Mouse (Mus musculus) cerebellum, adult 2 months (tissue): Measurements from ENCODE around the gene Hus1b. TPM values are rescaled to one million over a fixed set of nuclear protein-coding genes. Genes with fewer than 3 reads are reported as not detected.

Experiments used
- DNase-seq, 2 experiments: peaks; one replicate each; pipeline ENCODE4 v3.0.0; 2021
- H3K27ac ChIP-seq: fragments of 200-500 bp; 2 replicates; pipeline ENCODE4 v1.5.1; 2012; ENCODE audit warnings: low read length, control low read depth, inconsistent platforms; ENCODE audit not compliant: insufficient read depth
- H3K27me3 ChIP-seq: fragments of 200-500 bp; 2 replicates; pipeline ENCODE4 v1.6.1; 2012; ENCODE audit warnings: inconsistent platforms, mild to moderate bottlenecking, low read length, moderate library complexity; ENCODE audit not compliant: control insufficient read depth, insufficient read depth
- H3K4me1 ChIP-seq: fragments of 200-500 bp; 2 replicates; pipeline ENCODE4 v1.6.1; 2011; ENCODE audit warnings: low read length; ENCODE audit not compliant: control insufficient read depth, insufficient read depth
- H3K4me3 ChIP-seq: fragments of 200-500 bp; replicated peaks from 2 replicates; pipeline ENCODE3; 2011; ENCODE audit warnings: mild to moderate bottlenecking, low read depth, low read length, control low read depth; ENCODE audit not compliant: insufficient read depth
- CTCF ChIP-seq: fragments of 200-500 bp; IDR thresholded peaks from 2 replicates; pipeline ENCODE4 v1.5.1; 2011; ENCODE audit warnings: low read depth, mild to moderate bottlenecking, control low read depth, low read length, moderate library complexity, borderline replicate concordance; ENCODE audit not compliant: insufficient read depth
- POLR2A ChIP-seq: fragments of 200-500 bp; IDR thresholded peaks from 2 replicates; pipeline ENCODE4 v1.6.1; 2011; ENCODE audit warnings: low read length, control low read depth, borderline replicate concordance; ENCODE audit not compliant: insufficient read depth
- WGBS: fragments of 180-500 bp; shearing (Covaris S2); methylation state at CpG from one replicate; pipeline ENCODE4 v1.1.7; 2018; 5-methylcytosine and 5-hydroxymethylcytosine counted together
- polyA plus RNA-seq: library from polyadenylated mRNA; depleted of rRNA; stranded (reverse); fragments of >200 nt; gene quantifications from 2 replicates; pipeline ENCODE4 v1.2.3, GENCODE M21; 2012; rRNA removed

Hus1b gene
- polyA plus RNA-seq, 1 experiment: 0.26 TPM

GRCm38 (mm10) chr13:30911931-30912625 lies 35.5 kb downstream of the Hus1b start:
- H3K27ac ChIP-seq: no peak overlapping the region
- no peak for TF ChIP-seq POLR2A
- no peak for TF ChIP-seq CTCF
- H3K4me3 ChIP-seq: no peak overlapping the region
- H3K27me3 ChIP-seq: no peaks in the 10 kb centered on the region
- WGBS: 76% methylated on average over 5 of the region's 5 CpGs
- H3K4me1 ChIP-seq: no peaks in the 10 kb centered on the region
- DNase-seq: no peak

- H3K27me3 ChIP-seq: no peaks in the 10 kb centered on the region
- H3K4me1 ChIP-seq: no peaks in the 10 kb centered on the region
- no peak overlapping the region for H3K27ac ChIP-seq
- no peak for DNase-seq
- H3K4me3 ChIP-seq: no peak overlapping the region
- WGBS: 82% methylated on average over 5 of the region's 5 CpGs
- TF ChIP-seq POLR2A: no peak
- no peak for TF ChIP-seq CTCF
Measured at GRCm38 (mm10) chr13:30910889-30911288, 36.7 kb downstream of the Hus1b start.

GRCm38 (mm10) chr13:30902286-30902685 lies 45.3 kb downstream of the Hus1b start:
- no peak overlapping the region for H3K4me3 ChIP-seq
- WGBS: 55% methylated on average over 2 of the region's 2 CpGs
- H3K27me3 ChIP-seq: no peaks in the 10 kb centered on the region
- no peak overlapping the region for H3K27ac ChIP-seq
- no peaks in the 10 kb centered on the region for H3K4me1 ChIP-seq
- no peak for TF ChIP-seq POLR2A
- DNase-seq: no peak

DNA sequence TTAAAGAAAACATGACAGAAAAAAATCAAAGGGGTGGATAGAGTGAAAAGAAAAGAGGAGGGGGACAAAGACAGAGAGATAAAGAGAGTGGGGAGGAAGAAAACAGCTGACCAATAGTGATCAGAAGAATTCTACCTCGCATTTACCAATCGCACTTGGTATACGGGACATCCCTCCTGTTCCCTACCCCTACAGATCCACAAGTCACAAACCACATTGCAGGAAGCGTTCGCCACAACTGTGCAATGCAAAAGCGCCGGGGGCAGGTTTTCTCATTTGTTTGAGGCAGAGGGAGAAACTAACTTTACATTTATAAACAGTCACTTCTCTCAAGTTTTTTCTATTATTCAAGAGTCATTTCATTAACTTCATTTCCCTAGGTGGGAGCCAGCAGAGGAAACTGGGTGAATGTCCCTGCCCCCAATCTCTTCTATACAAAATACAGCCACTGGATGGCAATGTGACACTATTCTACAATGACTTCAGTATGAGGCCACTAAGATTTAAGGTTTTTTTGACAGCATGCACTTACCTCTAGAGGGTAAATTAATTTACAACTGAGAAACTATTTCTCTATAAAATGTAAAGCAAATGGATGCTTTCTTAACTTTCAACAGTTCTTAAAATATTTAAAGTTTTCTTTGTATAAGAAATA lies 46.0 kb downstream of the Hus1b start:
- no peak for DNase-seq
- no peak overlapping the region for H3K4me3 ChIP-seq
- 93% methylated on average over 7 of the region's 7 CpGs for WGBS
- TF ChIP-seq POLR2A (no peak), CTCF (no peak)
- no peaks in the 10 kb centered on the region for H3K4me1 ChIP-seq
- no peak overlapping the region for H3K27ac ChIP-seq
- H3K27me3 ChIP-seq: no peaks in the 10 kb centered on the region

Other genes with a start within 250 kb of the Hus1b start
- gene Irf4, start 198.5 kb downstream of the Hus1b start, polyA plus RNA-seq: 0.11 and 0.15 TPM in 2 replicates
- 26.3 and 26.5 TPM in 2 replicates for gene Exoc2, start 26.3 kb upstream of the Hus1b start, polyA plus RNA-seq
- 0.21 TPM in 1 of 2 replicates, not detected in the other for gene Gm5447, start 26.4 kb upstream of the Hus1b start, polyA plus RNA-seq